8 mouse cellular contexts compared by ENCODE assay signal in genomic region chr2:119326161-119327101, GRCm38 (mm10). TPM values are rescaled to one million over a fixed set of nuclear protein-coding genes. Genes with fewer than 3 reads are reported as not detected.
DNase-seq lines count a peak whose midpoint lies in the region; ATAC-seq and TF ChIP-seq lines count a peak whose summit lies in the region.

No protein-coding gene starts in this region.

- peak; percentile 42 for DNase-seq in kidney, adult 2 months
- no peak for DNase-seq in kidney, adult 11 months
- DNase-seq in ZHBTc4 (ENCODE audit: low read depth, low spot score) = peak; percentile 44
- no peak for DNase-seq in spleen, postnatal 36 days (ENCODE audit: low spot score in 2 of 2)
- DNase-seq in urinary bladder, postnatal 25 days (ENCODE audit: low spot score) = no peak

- no peaks in the 10 kb centered on the region for H3K36me3 ChIP-seq in kidney, adult 2 months (ENCODE audit: control insufficient read depth, insufficient read depth, low read length)
- H3K36me3 ChIP-seq in heart, embryonic 13.5 days = peaks cover 3% of the 10 kb centered on the region; the same call in 1 of the 2 replicates
- no peaks in the 10 kb centered on the region for H3K36me3 ChIP-seq in limb, embryonic 13.5 days
- H3K36me3 ChIP-seq in small intestine, adult 2 months (ENCODE audit: control insufficient read depth, insufficient read depth, low read length) = peaks cover 10% of the 10 kb centered on the region

- H3K4me3 ChIP-seq in kidney, adult 2 months (ENCODE audit: insufficient read depth, low read depth, low read length) = peak overlapping the region; percentile 63
- peak overlapping the region; percentile 70 for H3K4me3 ChIP-seq in heart, embryonic 13.5 days
- peak overlapping the region; percentile 51 for H3K4me3 ChIP-seq in limb, embryonic 13.5 days
- H3K4me3 ChIP-seq in small intestine, adult 2 months (ENCODE audit: low read depth, low read length) = peak overlapping the region; percentile 64

- H3K4me1 ChIP-seq in kidney, adult 2 months (ENCODE audit: control insufficient read depth, insufficient read depth, low read length) = no peaks in the 10 kb centered on the region
- H3K4me1 ChIP-seq in heart, embryonic 13.5 days = peaks cover 72% of the 10 kb centered on the region
- peaks cover 54% of the 10 kb centered on the region for H3K4me1 ChIP-seq in limb, embryonic 13.5 days
- peaks cover 25% of the 10 kb centered on the region for H3K4me1 ChIP-seq in small intestine, adult 2 months (ENCODE audit: control insufficient read depth, insufficient read depth, insufficient read length, low read length)

- peak overlapping the region; percentile 44 for H3K27ac ChIP-seq in kidney, adult 2 months (ENCODE audit: insufficient read depth, low read depth, low read length)
- peak overlapping the region; percentile 69 for H3K27ac ChIP-seq in heart, embryonic 13.5 days (replicated peaks)
- no peak overlapping the region for H3K27ac ChIP-seq in limb, embryonic 13.5 days
- H3K27ac ChIP-seq in small intestine, adult 2 months (ENCODE audit: insufficient read depth, low read depth, low read length) = peak overlapping the region; percentile 33

- no peaks in the 10 kb centered on the region for H3K27me3 ChIP-seq in kidney, adult 2 months (replicated peaks; ENCODE audit: control insufficient read depth, insufficient read depth, low read length)
- peaks cover 99% of the 10 kb centered on the region for H3K27me3 ChIP-seq in heart, embryonic 13.5 days (replicated peaks)
- H3K27me3 ChIP-seq in limb, embryonic 13.5 days = peaks cover 99% of the 10 kb centered on the region
- H3K27me3 ChIP-seq in small intestine, adult 2 months (ENCODE audit: control insufficient read depth, insufficient read depth, low read length) = peaks cover 6% of the 10 kb centered on the region

- peak overlapping the region; percentile 87 for H3K4me2 ChIP-seq in heart, embryonic 13.5 days
- H3K4me2 ChIP-seq in limb, embryonic 13.5 days (replicated peaks) = peak overlapping the region; percentile 89

- no peak for ATAC-seq in heart, embryonic 13.5 days (ENCODE audit: extremely low read depth, insufficient number of reproducible peaks, low FRiP score, low TSS enrichment)
- ATAC-seq in limb, embryonic 13.5 days (ENCODE audit: low FRiP score, low read depth) = no peak

- H3K9ac ChIP-seq in heart, embryonic 13.5 days = peak overlapping the region; percentile 83
- H3K9ac ChIP-seq in limb, embryonic 13.5 days = peak overlapping the region; percentile 60

- under 1% methylated on average over 61 of the region's 61 CpGs for WGBS in kidney, adult 2 months
- 0% methylated on average over 60 of the region's 61 CpGs for WGBS in heart, embryonic 13.5 days
- WGBS in limb, embryonic 13.5 days = under 1% methylated on average over 61 of the region's 61 CpGs
- under 1% methylated on average over 61 of the region's 61 CpGs for WGBS in small intestine, adult 2 months

- no peak for TF ChIP-seq CTCF in kidney, adult 2 months (conservative IDR thresholded peaks at IDR 0.05; ENCODE audit: insufficient read depth, insufficient read length, low read depth, low read length)
- TF ChIP-seq CTCF in small intestine, adult 2 months (IDR thresholded peaks at IDR 0.05; ENCODE audit: extremely low read depth, insufficient read length, insufficient replicate concordance, low read depth, low read length) = no peak

- H3K9me3 ChIP-seq in heart, embryonic 13.5 days = no peaks in the 10 kb centered on the region
- no peaks in the 10 kb centered on the region for H3K9me3 ChIP-seq in limb, embryonic 13.5 days

- no peak for TF ChIP-seq POLR2A in kidney, adult 2 months (IDR thresholded peaks at IDR 0.05; ENCODE audit: low read depth, low read length)
- no peak; the same call in 1 of the 2 replicates for TF ChIP-seq POLR2A in small intestine, adult 2 months (IDR thresholded peaks at IDR 0.05; ENCODE audit: low read depth, low read length)

RNA-seq across cellular contexts. Expression of gene Dll4, which starts 0.8 kb away (rescaled TPM):
- 14.6 and 15.9 TPM in 2 replicates for polyA plus RNA-seq in kidney, adult 2 months (2012; rRNA removed)
- polyA plus RNA-seq in heart, embryonic 13.5 days (2015; fragmentation: Nextera tagmentation; extraction: Ambion mirVana) = 7.7 and 8.7 TPM in 2 replicates
- 5.4 TPM in 2 replicates for polyA plus RNA-seq in limb, embryonic 13.5 days (2015; fragmentation: Nextera tagmentation; extraction: Ambion mirVana)
- 9.8 and 22.1 TPM in 2 replicates for polyA plus RNA-seq in small intestine, adult 2 months (2012; rRNA removed)

RNA-seq across cellular contexts. Expression of gene Chac1, which starts 24.6 kb away (rescaled TPM):
- 2.0 and 2.2 TPM in 2 replicates for polyA plus RNA-seq in kidney, adult 2 months (2012; rRNA removed)
- 0.35 and 0.78 TPM in 2 replicates for polyA plus RNA-seq in heart, embryonic 13.5 days (2015; fragmentation: Nextera tagmentation; extraction: Ambion mirVana)
- polyA plus RNA-seq in limb, embryonic 13.5 days (2015; fragmentation: Nextera tagmentation; extraction: Ambion mirVana) = 0.70 and 1.0 TPM in 2 replicates
- 5.8 and 6.9 TPM in 2 replicates for polyA plus RNA-seq in small intestine, adult 2 months (2012; rRNA removed)

RNA-seq across cellular contexts. Expression of gene Vps18, which starts 37.9 kb away (rescaled TPM):
- 24.0 and 27.4 TPM in 2 replicates for polyA plus RNA-seq in kidney, adult 2 months (2012; rRNA removed)
- polyA plus RNA-seq in heart, embryonic 13.5 days (2015; fragmentation: Nextera tagmentation; extraction: Ambion mirVana) = 11.9 and 13.1 TPM in 2 replicates
- polyA plus RNA-seq in limb, embryonic 13.5 days (2015; fragmentation: Nextera tagmentation; extraction: Ambion mirVana) = 21.0 and 21.5 TPM in 2 replicates
- polyA plus RNA-seq in small intestine, adult 2 months (2012; rRNA removed) = 11.3 and 22.9 TPM in 2 replicates

RNA-seq across cellular contexts. Expression of gene Rhov, which starts 55.4 kb away (rescaled TPM):
- polyA plus RNA-seq in kidney, adult 2 months (2012; rRNA removed) = 5.9 and 7.8 TPM in 2 replicates
- 0.14 and 0.60 TPM in 2 replicates for polyA plus RNA-seq in heart, embryonic 13.5 days (2015; fragmentation: Nextera tagmentation; extraction: Ambion mirVana)
- 11.1 and 11.5 TPM in 2 replicates for polyA plus RNA-seq in limb, embryonic 13.5 days (2015; fragmentation: Nextera tagmentation; extraction: Ambion mirVana)
- 2.1 and 3.0 TPM in 2 replicates for polyA plus RNA-seq in small intestine, adult 2 months (2012; rRNA removed)

Comparison
In these comparisons a context has a peak if more than half of its experiments do, and no peak if none do; other contexts are left out.
1. DNase-seq: peak in kidney, adult 2 months (single experiment) and ZHBTc4 (single experiment); none in kidney, adult 11 months (single experiment), spleen, postnatal 36 days (0 of 2) and urinary bladder, postnatal 25 days (single experiment).
2. Peak in every context shown above with its lines, with median percentiles within 50 percentile points of each other: H3K4me3 ChIP-seq.